Mouse (Mus musculus) limb, embryonic 12.5 days (tissue): ENCODE measurements around the gene Fam98b. TPM values are rescaled to one million over a fixed set of nuclear protein-coding genes. Genes with fewer than 3 reads are reported as not detected.

ENCODE experiments used
- polyA plus RNA-seq: library from polyadenylated mRNA; unstranded; fragments of >200 nt; fragmentation: Nextera tagmentation; extraction: Ambion mirVana; gene quantifications from 2 replicates; pipeline ENCODE4 v1.2.1, GENCODE M21; 2016

Fam98b gene
- polyA plus RNA-seq, 1 experiment from 2014 or later = 19.6 TPM

Other genes with a start within 250 kb of the Fam98b start
- 23.7 and 25.1 TPM in 2 replicates for gene Spred1, start 128.4 kb upstream of the Fam98b start, polyA plus RNA-seq
- gene Rasgrp1, start 93.3 kb downstream of the Fam98b start, polyA plus RNA-seq = 0.29 and 0.46 TPM in 2 replicates